In genomic region chr16:72979407-72980219, GRCm38 (mm10) we compare ENCODE assay signal across 8 mouse cellular contexts.
A peak's percentile ranks its signal among the peaks of the same experiment; 100 is the strongest.
DNase-seq lines count a peak whose midpoint lies in the region; ATAC-seq and TF ChIP-seq lines count a peak whose summit lies in the region.

No protein-coding gene starts in this region.

- H3K27ac ChIP-seq in ES-E14 (ENCODE audit: insufficient read depth, low read depth, low read length, poor library complexity, severe bottlenecking) = no peak overlapping the region
- H3K27ac ChIP-seq in bone marrow, adult 2 months (ENCODE audit: control insufficient read depth, insufficient read depth, low read depth, low read length, poor library complexity) = no peak overlapping the region
- H3K27ac ChIP-seq in embryonic facial prominence, embryonic 12.5 days = no peak overlapping the region

- no peak overlapping the region for H3K4me3 ChIP-seq in ES-E14 (ENCODE audit: insufficient read depth in 1 of 2, low read depth in 1 of 2, low read length in 2 of 2, poor library complexity in 1 of 2, severe bottlenecking in 1 of 2)
- H3K4me3 ChIP-seq in bone marrow, adult 2 months (replicated peaks; ENCODE audit: control insufficient read depth, low read depth, low read length) = no peak overlapping the region
- H3K4me3 ChIP-seq in embryonic facial prominence, embryonic 12.5 days = no peak overlapping the region
- no peak overlapping the region for H3K4me3 ChIP-seq in lung, adult 2 months (replicated peaks; ENCODE audit: extremely low read depth, low read depth, low read length)

- TF ChIP-seq CTCF in bone marrow, adult 2 months (IDR thresholded peaks at IDR 0.05; ENCODE audit: control insufficient read depth, insufficient read depth, low read length) = 0 out of 2 replicates have a peak, but pooled peaks have one; percentile 3
- peak; percentile 50 for TF ChIP-seq CTCF in lung, adult 2 months (IDR thresholded peaks at IDR 0.05; ENCODE audit: insufficient read depth, low read length)

- no peaks in the 10 kb centered on the region for H3K4me1 ChIP-seq in ES-E14 (ENCODE audit: control insufficient read depth in 2 of 2, insufficient read depth in 2 of 2, low read length in 2 of 2, poor library complexity in 1 of 2)
- no peaks in the 10 kb centered on the region for H3K4me1 ChIP-seq in bone marrow, adult 2 months (ENCODE audit: control insufficient read depth, insufficient read depth, low read length)
- peaks cover 9% of the 10 kb centered on the region for H3K4me1 ChIP-seq in embryonic facial prominence, embryonic 12.5 days
- no peaks in the 10 kb centered on the region for H3K4me1 ChIP-seq in lung, adult 2 months (ENCODE audit: control insufficient read depth, insufficient read depth, low read length)

- no peaks in the 10 kb centered on the region for H3K9me3 ChIP-seq in ES-E14 (ENCODE audit: control insufficient read depth, insufficient read depth, low read depth, low read length)
- no peaks in the 10 kb centered on the region for H3K9me3 ChIP-seq in embryonic facial prominence, embryonic 12.5 days

- peak; percentile 30; the same call in 1 of the 2 replicates for ATAC-seq in embryonic facial prominence, embryonic 12.5 days (ENCODE audit: insufficient number of reproducible peaks, insufficient read depth, low FRiP score, low TSS enrichment)

- in situ Hi-C loops in ES-E14 (cut with MboI; ENCODE audit: low sequenced_read_pairs in 2 of 2, unreplicated experiment in 2 of 2) = loop anchor here (10.0 to 25.0 kb wide), 4 partner anchors 317 to 365 kb away; no protein-coding TSS in a partner anchor

- no peak overlapping the region for H3K4me2 ChIP-seq in embryonic facial prominence, embryonic 12.5 days (replicated peaks)

- no peaks in the 10 kb centered on the region for H3K36me3 ChIP-seq in ES-E14 (ENCODE audit: control insufficient read depth, insufficient read depth, low read length, poor library complexity, severe bottlenecking)
- peaks cover 16% of the 10 kb centered on the region; the same call in 1 of the 2 replicates for H3K36me3 ChIP-seq in embryonic facial prominence, embryonic 12.5 days

- peak; percentile 54 for DNase-seq in ES-E14 (ENCODE audit: low read depth, low spot score)
- peak; percentile 68 to 83 for DNase-seq in heart, postnatal 14 days
- peak; percentile 80 to 81 for DNase-seq in kidney, postnatal 4 days
- peak; percentile 59 for DNase-seq in lung, adult 2 months
- DNase-seq in ovary, postnatal 10 days (ENCODE audit: low spot score) = peak; percentile 55
- DNase-seq in urinary bladder, postnatal 4 days (ENCODE audit: low spot score in 2 of 2) = peak; percentile 30 to 73

- intact Hi-C loops in heart, postnatal 14 days (cut with DNase I) = loop anchor here (1.0 to 5.0 kb wide), 5 partner anchors 287 to 762 kb away; no protein-coding TSS in a partner anchor

- H3K9ac ChIP-seq in ES-E14 (ENCODE audit: insufficient read depth, low read depth, low read length, poor library complexity, severe bottlenecking) = no peak overlapping the region
- no peak overlapping the region for H3K9ac ChIP-seq in embryonic facial prominence, embryonic 12.5 days

- 24% methylated on average over 8 of the region's 8 CpGs for WGBS in bone marrow, adult 2 months
- 32% methylated on average over 8 of the region's 8 CpGs for WGBS in embryonic facial prominence, embryonic 12.5 days
- 28% methylated on average over 8 of the region's 8 CpGs for WGBS in lung, adult 2 months

- no peak for TF ChIP-seq POLR2A in bone marrow, adult 2 months (IDR thresholded peaks at IDR 0.05; ENCODE audit: borderline replicate concordance, control insufficient read depth, low read depth, low read length)
- no peak for TF ChIP-seq POLR2A in lung, adult 2 months (IDR thresholded peaks at IDR 0.05; ENCODE audit: borderline replicate concordance, extremely low read depth, low read depth, low read length)

- no peaks in the 10 kb centered on the region for H3K27me3 ChIP-seq in embryonic facial prominence, embryonic 12.5 days

TF ChIP-seq in ES-E14, 5 proteins besides CTCF, POLR2A, EP300 and RAD21:
- TF ChIP-seq MAFK (IDR thresholded peaks at IDR 0.05; ENCODE audit: insufficient read depth, low read depth, low read length) (no peak), ZC3H11A (IDR thresholded peaks at IDR 0.05; ENCODE audit: borderline replicate concordance, low read depth, low read length) (peak; percentile 90)
